In genomic region chr5:26816975-26817941, GRCm38 (mm10) we compare ENCODE assay signal across 9 mouse cellular contexts. TPM values are rescaled to one million over a fixed set of nuclear protein-coding genes. Genes with fewer than 3 reads are reported as not detected.
DNase-seq lines count a peak whose midpoint lies in the region; ATAC-seq and TF ChIP-seq lines count a peak whose summit lies in the region.
"Had no signal": no experiment of that assay in that cellular context is flagged by ENCODE, and none has a peak within 500 bp of the region (broad histone marks: within the 10 kb centered on the region; RNA-seq: fewer than 3 reads in every experiment).

TSS of gene Dpp6 (plus strand) at chr5:26817203.

- H3K4me2 ChIP-seq in heart, embryonic 13.5 days = peak within 1 kb of the TSS; percentile 58
- H3K4me2 ChIP-seq in heart, embryonic 15.5 days = peak within 1 kb of the TSS; percentile 36
- H3K4me2 ChIP-seq in midbrain, postnatal 0 days (ENCODE audit: low read depth, low read length, poor library complexity, severe bottlenecking) = peak within 1 kb of the TSS; percentile 97

- no peak for TF ChIP-seq EP300 in heart, adult 2 months (IDR thresholded peaks at IDR 0.05; ENCODE audit: insufficient read depth, low read depth, low read length)

- WGBS in heart, embryonic 13.5 days = 3% methylated on average over 48 of the region's 48 CpGs
- WGBS in heart, adult 2 months = 5% methylated on average over 48 of the region's 48 CpGs
- WGBS in heart, embryonic 15.5 days = 4% methylated on average over 48 of the region's 48 CpGs
- WGBS in midbrain, postnatal 0 days = 3% methylated on average over 46 of the region's 48 CpGs

- H3K36me3 ChIP-seq in heart, embryonic 13.5 days = no peaks in the 10 kb centered on the region
- no peaks in the 10 kb centered on the region for H3K36me3 ChIP-seq in heart, adult 2 months (ENCODE audit: control insufficient read depth, insufficient read depth, low read length)
- no peaks in the 10 kb centered on the region for H3K36me3 ChIP-seq in heart, embryonic 15.5 days
- no peaks in the 10 kb centered on the region for H3K36me3 ChIP-seq in midbrain, postnatal 0 days (ENCODE audit: insufficient read depth, low read length)

- TF ChIP-seq POLR2A in heart, adult 2 months (IDR thresholded peaks at IDR 0.05; ENCODE audit: insufficient read depth, low read depth, low read length) = no peak

- no peak for DNase-seq in heart, adult 2 months
- DNase-seq in cerebellum, postnatal 36 days = peak; percentile 81 to 83
- DNase-seq in layer of hippocampus, postnatal 14 days (ENCODE audit: low spot score in 2 of 2) = peak; percentile 6 to 9
- peak; percentile 54 for DNase-seq in midbrain, postnatal 0 days (ENCODE audit: low spot score)
- no peak for DNase-seq in yolk sac, embryonic 10.5 days (ENCODE audit: low spot score)
- DNase-seq in natural killer cell, adult 2 months (ENCODE audit: low spot score in 2 of 2) = no peak

- no peaks in the 10 kb centered on the region for H3K79me2 ChIP-seq in heart, adult 2 months (replicated peaks; ENCODE audit: control insufficient read depth, insufficient read depth, low read length)

- no peaks in the 10 kb centered on the region for H3K9me3 ChIP-seq in heart, embryonic 13.5 days
- H3K9me3 ChIP-seq in heart, embryonic 15.5 days (replicated peaks) = no peaks in the 10 kb centered on the region
- H3K9me3 ChIP-seq in midbrain, postnatal 0 days (ENCODE audit: low read length) = no peaks in the 10 kb centered on the region

- H3K9ac ChIP-seq in heart, embryonic 13.5 days = no peak within 1 kb of the TSS
- H3K9ac ChIP-seq in heart, adult 2 months (ENCODE audit: low read depth, low read length) = no peak within 1 kb of the TSS
- no peak within 1 kb of the TSS for H3K9ac ChIP-seq in heart, embryonic 15.5 days
- peak within 1 kb of the TSS; percentile 48; the same call in 1 of the 2 replicates for H3K9ac ChIP-seq in midbrain, postnatal 0 days (replicated peaks; ENCODE audit: low read length, poor library complexity, severe bottlenecking)

- H3K27ac ChIP-seq in heart, embryonic 13.5 days (replicated peaks) = no peak within 1 kb of the TSS
- H3K27ac ChIP-seq in heart, adult 2 months = no peak within 1 kb of the TSS
- no peak within 1 kb of the TSS for H3K27ac ChIP-seq in heart, embryonic 15.5 days
- H3K27ac ChIP-seq in midbrain, postnatal 0 days (ENCODE audit: low read depth, low read length) = no peak within 1 kb of the TSS

- peak within 1 kb of the TSS; percentile 27 for H3K4me3 ChIP-seq in heart, embryonic 13.5 days
- H3K4me3 ChIP-seq in heart, adult 2 months = no peak within 1 kb of the TSS
- H3K4me3 ChIP-seq in heart, embryonic 15.5 days = peak within 1 kb of the TSS; percentile 14; the same call in 1 of the 2 replicates
- peak within 1 kb of the TSS; percentile 51 for H3K4me3 ChIP-seq in midbrain, postnatal 0 days (ENCODE audit: low read depth, low read length)

- TF ChIP-seq CTCF in heart, adult 2 months (IDR thresholded peaks at IDR 0.05) = no peak
- peak; percentile 66 for TF ChIP-seq CTCF in midbrain, postnatal 0 days (IDR thresholded peaks at IDR 0.05)

- intact Hi-C loops in heart, adult 2 months (cut with DNase I) = no loop called here

- H3K4me1 ChIP-seq in heart, embryonic 13.5 days = no peaks in the 10 kb centered on the region
- no peaks in the 10 kb centered on the region for H3K4me1 ChIP-seq in heart, adult 2 months (ENCODE audit: control insufficient read depth, insufficient read depth, low read length)
- H3K4me1 ChIP-seq in heart, embryonic 15.5 days (replicated peaks) = no peaks in the 10 kb centered on the region
- 0 out of 2 replicates have a peak, but pooled peaks cover 4% of the 10 kb centered on the region for H3K4me1 ChIP-seq in midbrain, postnatal 0 days (ENCODE audit: insufficient read depth, low read length)

- ATAC-seq in heart, embryonic 13.5 days (ENCODE audit: extremely low read depth, insufficient number of reproducible peaks, low FRiP score, low TSS enrichment) = no peak
- no peak for ATAC-seq in heart, embryonic 15.5 days (replicated peaks; ENCODE audit: insufficient number of reproducible peaks, insufficient read depth, low FRiP score, low read depth)
- ATAC-seq in midbrain, postnatal 0 days (ENCODE audit: low FRiP score) = peak; percentile 62

- peaks cover 37% of the 10 kb centered on the region for H3K27me3 ChIP-seq in heart, embryonic 13.5 days (replicated peaks)
- no peaks in the 10 kb centered on the region for H3K27me3 ChIP-seq in heart, adult 2 months (ENCODE audit: control insufficient read depth, insufficient read depth, low read length)
- H3K27me3 ChIP-seq in heart, embryonic 15.5 days = peaks cover 27% of the 10 kb centered on the region
- H3K27me3 ChIP-seq in midbrain, postnatal 0 days (ENCODE audit: insufficient read depth, low read length) = no peaks in the 10 kb centered on the region
- H3K27me3 ChIP-seq: CH12.LX had no signal

RNA-seq across cellular contexts. Expression of gene Dpp6, which starts in this region (rescaled TPM):
- polyA plus RNA-seq in heart, embryonic 13.5 days (2015; fragmentation: Nextera tagmentation; extraction: Ambion mirVana) = 0.52 and 0.55 TPM in 2 replicates
- under 1 TPM in 1 of 2 experiments, not detected in 1; 0.11 TPM for total RNA-seq in heart, adult 2 months (2021)
- 0.04 and 0.29 TPM in 2 replicates for polyA plus RNA-seq in heart, adult 2 months (2012; rRNA removed)
- 0.47 and 0.51 TPM in 2 replicates for polyA plus RNA-seq in heart, embryonic 15.5 days (2015; fragmentation: Nextera tagmentation; extraction: Ambion mirVana)
- total RNA-seq in layer of hippocampus, postnatal 14 days (2021) = 100 to 1,000 TPM; 228 to 246 TPM
- total RNA-seq in midbrain, postnatal 0 days (2014; rRNA removed) = 169 TPM in 2 replicates
- 88.6 and 91.6 TPM in 2 replicates for polyA plus RNA-seq in midbrain, postnatal 0 days (2015; fragmentation: Nextera tagmentation; extraction: Ambion mirVana)
- total RNA-seq: CH12.LX had no signal

Comparison
In these comparisons a context has a peak if more than half of its experiments do, and no peak if none do; other contexts are left out.
1. RNA of gene Dpp6 (total RNA-seq): 228 to 246 TPM in layer of hippocampus, postnatal 14 days and 169 TPM in midbrain, postnatal 0 days; 0.11 TPM in heart, adult 2 months; every median in the first group is over 100 times any median in the second.
2. RNA of gene Dpp6 (polyA plus RNA-seq): 88.6 to 91.6 TPM in midbrain, postnatal 0 days; 0.52 to 0.55 TPM in heart, embryonic 13.5 days, 0.47 to 0.51 TPM in heart, embryonic 15.5 days and 0.04 to 0.29 TPM in heart, adult 2 months; every median in the first group is over 10 times any median in the second.
3. H3K4me2 ChIP-seq: peak in every context shown above with its lines; median percentile 97 in midbrain, postnatal 0 days; 58 in heart, embryonic 13.5 days; 36 in heart, embryonic 15.5 days.
4. DNase-seq: peak in cerebellum, postnatal 36 days (2 of 2), layer of hippocampus, postnatal 14 days (2 of 2) and midbrain, postnatal 0 days (single experiment); none in heart, adult 2 months (0 of 2), yolk sac, embryonic 10.5 days (single experiment) and natural killer cell, adult 2 months (0 of 2).